Mouse (Mus musculus) forebrain, embryonic 10.5 days (tissue): Measurements from ENCODE around the gene Itprip. TPM values are rescaled to one million over a fixed set of nuclear protein-coding genes. Genes with fewer than 3 reads are reported as not detected.

ENCODE experiments used
- DNase-seq: peaks from one replicate; pipeline ENCODE4 v3.0.0-alpha.2; 2017; ENCODE audit warnings: low spot score; ENCODE audit errors: extremely low spot score
- H3K27ac ChIP-seq: fragments of 300-500 bp; sonication (generic); 2 replicates; pipeline ENCODE4 v1.5.1; 2016; ENCODE audit warnings: mild to moderate bottlenecking
- H3K27me3 ChIP-seq: fragments of 300-500 bp; sonication (generic); 2 replicates; pipeline ENCODE4 v1.6.1; 2016; ENCODE audit warnings: mild to moderate bottlenecking; ENCODE audit not compliant: poor library complexity, severe bottlenecking
- H3K36me3 ChIP-seq: fragments of 300-500 bp; sonication (generic); replicated peaks from 2 replicates; pipeline ENCODE4 v1.6.1; 2016; ENCODE audit warnings: mild to moderate bottlenecking, moderate library complexity
- H3K4me1 ChIP-seq: fragments of 300-500 bp; sonication (generic); 2 replicates; pipeline ENCODE4 v1.6.1; 2016
- H3K4me3 ChIP-seq: fragments of 300-500 bp; sonication (generic); 2 replicates; pipeline ENCODE4 v1.5.1; 2016; ENCODE audit warnings: mild to moderate bottlenecking, moderate library complexity
- H3K9me3 ChIP-seq: fragments of 300-500 bp; sonication (generic); 2 replicates; pipeline ENCODE4 v1.6.1; 2016; ENCODE audit warnings: mild to moderate bottlenecking, moderate library complexity
- WGBS: fragments of 180-500 bp; shearing (Covaris S2); methylation state at CpG from one replicate; pipeline ENCODE4 v1.1.7; 2016; 5-methylcytosine and 5-hydroxymethylcytosine counted together
- polyA plus RNA-seq: library from polyadenylated mRNA; unstranded; fragments of >200 nt; fragmentation: Nextera tagmentation; extraction: Ambion mirVana; gene quantifications from 2 replicates; pipeline ENCODE4 v1.2.1, GENCODE M21; 2016

Itprip gene
- polyA plus RNA-seq, 1 experiment from 2014 or later, result 21.2 TPM

- DNase-seq, result peak; percentile 30
- no peaks in the 10 kb centered on the region for H3K9me3 ChIP-seq
- peaks cover 4% of the 10 kb centered on the region for H3K4me1 ChIP-seq
- H3K27ac ChIP-seq, result no peak overlapping the region
- H3K4me3 ChIP-seq, result no peak overlapping the region
- 53% methylated on average over 7 of the region's 7 CpGs for WGBS
- H3K36me3 ChIP-seq, result no peaks in the 10 kb centered on the region
- H3K27me3 ChIP-seq, result 0 out of 2 replicates have a peak, but pooled peaks cover 6% of the 10 kb centered on the region
Observed at GRCm38 (mm10) chr19:47931982-47932638, 13.0 kb upstream of the Itprip start.

GRCm38 (mm10) chr19:47929043-47929442 lies 9.9 kb upstream of the Itprip start:
- no peak overlapping the region for H3K4me3 ChIP-seq
- H3K36me3 ChIP-seq, result no peaks in the 10 kb centered on the region
- DNase-seq, result no peak
- 89% methylated on average over 4 of the region's 4 CpGs for WGBS
- H3K27me3 ChIP-seq, result no peaks in the 10 kb centered on the region
- H3K27ac ChIP-seq, result no peak overlapping the region
- no peaks in the 10 kb centered on the region for H3K4me1 ChIP-seq
- H3K9me3 ChIP-seq, result no peaks in the 10 kb centered on the region; the same call in 1 of the 2 replicates

- 89% methylated on average over 2 of the region's 2 CpGs for WGBS
Observed at GRCm38 (mm10) chr19:47927032-47927431, 7.9 kb upstream of the Itprip start.

GRCm38 (mm10) chr19:47925819-47926218 lies 6.7 kb upstream of the Itprip start:
- no peaks in the 10 kb centered on the region for H3K36me3 ChIP-seq
- WGBS, result 90% methylated on average over 7 of the region's 7 CpGs
- no peak for DNase-seq
- no peak overlapping the region for H3K27ac ChIP-seq
- H3K4me3 ChIP-seq, result no peak overlapping the region
- H3K27me3 ChIP-seq, result no peaks in the 10 kb centered on the region
- H3K4me1 ChIP-seq, result no peaks in the 10 kb centered on the region
- no peaks in the 10 kb centered on the region; the same call in 1 of the 2 replicates for H3K9me3 ChIP-seq

More at GRCm38 (mm10) chr19:47927032-47927431, 7.9 kb upstream of the Itprip start:
- H3K27me3 ChIP-seq, result no peaks in the 10 kb centered on the region
- no peaks in the 10 kb centered on the region for H3K4me1 ChIP-seq
- H3K36me3 ChIP-seq, result no peaks in the 10 kb centered on the region
- no peak overlapping the region for H3K27ac ChIP-seq
- no peaks in the 10 kb centered on the region; the same call in 1 of the 2 replicates for H3K9me3 ChIP-seq
- DNase-seq, result no peak
- no peak overlapping the region for H3K4me3 ChIP-seq

GRCm38 (mm10) chr19:47919966-47920375 lies 872 bp upstream of the Itprip start:
- H3K27ac ChIP-seq, result peak overlapping the region; percentile 98
- H3K36me3 ChIP-seq, result no peaks in the 10 kb centered on the region
- no peaks in the 10 kb centered on the region for H3K9me3 ChIP-seq
- 9% methylated on average over 8 of the region's 8 CpGs for WGBS
- DNase-seq, result no peak
- peaks cover 40% of the 10 kb centered on the region for H3K4me1 ChIP-seq
- H3K27me3 ChIP-seq, result no peaks in the 10 kb centered on the region
- peak overlapping the region; percentile 90 for H3K4me3 ChIP-seq

- H3K36me3 ChIP-seq, result no peaks in the 10 kb centered on the region; the same call in 1 of the 2 replicates
- H3K4me3 ChIP-seq, result peak overlapping the region; percentile 90
- H3K27ac ChIP-seq, result peak overlapping the region; percentile 98
- under 1% methylated on average over 29 of the region's 29 CpGs for WGBS
- no peaks in the 10 kb centered on the region for H3K9me3 ChIP-seq
- peaks cover 42% of the 10 kb centered on the region for H3K4me1 ChIP-seq
- no peaks in the 10 kb centered on the region for H3K27me3 ChIP-seq
- no peak for DNase-seq
Observed at GRCm38 (mm10) chr19:47918455-47919101, 521 bp downstream of the Itprip start.

GRCm38 (mm10) chr19:47918016-47918415 lies 1.1 kb downstream of the Itprip start:
- Histone ChIP-seq H3K9me3 (no peaks in the 10 kb centered on the region), H3K4me3 (peak overlapping the region; percentile 90), H3K4me1 (peaks cover 42% of the 10 kb centered on the region), H3K27ac (peak overlapping the region; percentile 98), H3K36me3 (peaks cover 3% of the 10 kb centered on the region), H3K27me3 (no peaks in the 10 kb centered on the region)
- 21% methylated on average over 9 of the region's 9 CpGs for WGBS
- DNase-seq, result no peak

- WGBS, result 16% methylated on average over 4 of the region's 4 CpGs
- DNase-seq, result no peak
- H3K27ac ChIP-seq, result peak overlapping the region; percentile 98
Observed at GRCm38 (mm10) chr19:47917396-47917795, 1.7 kb downstream of the Itprip start.

GRCm38 (mm10) chr19:47915251-47915650 lies 3.8 kb downstream of the Itprip start:
- Histone ChIP-seq H3K27ac (no peak overlapping the region), H3K27me3 (no peaks in the 10 kb centered on the region)
- no peak for DNase-seq

More at GRCm38 (mm10) chr19:47917396-47917795, 1.7 kb downstream of the Itprip start:
- peak overlapping the region; percentile 90 for H3K4me3 ChIP-seq
- no peaks in the 10 kb centered on the region for H3K27me3 ChIP-seq
- peaks cover 6% of the 10 kb centered on the region for H3K36me3 ChIP-seq
- peaks cover 44% of the 10 kb centered on the region for H3K4me1 ChIP-seq
- no peaks in the 10 kb centered on the region for H3K9me3 ChIP-seq

GRCm38 (mm10) chr19:47914191-47914590 lies 4.9 kb downstream of the Itprip start:
- Histone ChIP-seq H3K27ac (no peak overlapping the region), H3K27me3 (no peaks in the 10 kb centered on the region), H3K9me3 (no peaks in the 10 kb centered on the region), H3K36me3 (peaks cover 24% of the 10 kb centered on the region), H3K4me1 (peaks cover 63% of the 10 kb centered on the region), H3K4me3 (no peak overlapping the region)
- DNase-seq, result no peak
- WGBS, result 88% methylated on average over 4 of the region's 4 CpGs

More at GRCm38 (mm10) chr19:47915251-47915650, 3.8 kb downstream of the Itprip start:
- Histone ChIP-seq H3K4me3 (no peak overlapping the region), H3K36me3 (peaks cover 24% of the 10 kb centered on the region), H3K9me3 (no peaks in the 10 kb centered on the region), H3K4me1 (peaks cover 58% of the 10 kb centered on the region)
- 82% methylated on average over 4 of the region's 4 CpGs for WGBS

GRCm38 (mm10) chr19:47913344-47913743 lies 5.8 kb downstream of the Itprip start:
- no peak for DNase-seq
- Histone ChIP-seq H3K36me3 (peaks cover 24% of the 10 kb centered on the region), H3K27ac (no peak overlapping the region), H3K9me3 (no peaks in the 10 kb centered on the region), H3K4me1 (peaks cover 69% of the 10 kb centered on the region), H3K4me3 (no peak overlapping the region), H3K27me3 (no peaks in the 10 kb centered on the region)
- WGBS, result 90% methylated on average over 7 of the region's 7 CpGs

GRCm38 (mm10) chr19:47910751-47911150 lies 8.3 kb downstream of the Itprip start:
- Histone ChIP-seq H3K27me3 (no peaks in the 10 kb centered on the region), H3K4me3 (no peak overlapping the region), H3K4me1 (peaks cover 47% of the 10 kb centered on the region), H3K36me3 (peaks cover 35% of the 10 kb centered on the region), H3K27ac (peak overlapping the region; percentile 98), H3K9me3 (no peaks in the 10 kb centered on the region)
- 92% methylated on average over 4 of the region's 4 CpGs for WGBS
- DNase-seq, result no peak

GRCm38 (mm10) chr19:47910117-47910618 lies 8.9 kb downstream of the Itprip start:
- H3K27me3 ChIP-seq, result no peaks in the 10 kb centered on the region
- H3K4me1 ChIP-seq, result peaks cover 51% of the 10 kb centered on the region
- no peak for DNase-seq
- H3K4me3 ChIP-seq, result peak overlapping the region; percentile 53
- peaks cover 35% of the 10 kb centered on the region for H3K36me3 ChIP-seq
- 36% methylated on average over 4 of the region's 4 CpGs for WGBS
- H3K27ac ChIP-seq, result peak overlapping the region; percentile 98
- H3K9me3 ChIP-seq, result no peaks in the 10 kb centered on the region
